Mouse (Mus musculus) 416B (cell line): ENCODE measurements at regions not wholly inside any gene's neighbourhood (a gene's known extent, or its start where the extent isn't known, plus 50 kb on each side); places are given as distances from the start of the nearest gene placed in this dataset.

Experiments used
- DNase-seq: peaks from one replicate; pipeline ENCODE4 v3.0.0; 2011; ENCODE audit warnings: low read depth

DNA sequence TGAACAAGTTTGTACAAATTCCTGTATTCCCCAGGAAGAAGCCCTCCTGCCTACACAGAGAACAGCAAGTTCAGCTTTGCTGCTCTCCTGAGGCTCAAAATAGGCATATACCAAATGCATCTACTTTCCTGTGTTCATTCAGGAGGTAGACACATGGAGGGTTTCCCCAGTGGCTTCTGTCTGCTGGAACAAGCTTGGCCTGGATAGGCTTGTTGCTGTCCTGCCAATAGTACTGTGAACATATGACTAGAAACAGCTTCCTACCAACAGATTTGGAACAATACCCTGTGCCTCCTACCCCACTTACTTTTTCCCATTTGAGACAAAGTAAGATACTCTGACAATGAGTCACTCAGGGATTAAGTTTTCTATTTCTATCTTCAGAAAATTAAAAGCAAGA, 93.8 kb upstream of the Wdpcp start:
- no peak for DNase-seq

DNA sequence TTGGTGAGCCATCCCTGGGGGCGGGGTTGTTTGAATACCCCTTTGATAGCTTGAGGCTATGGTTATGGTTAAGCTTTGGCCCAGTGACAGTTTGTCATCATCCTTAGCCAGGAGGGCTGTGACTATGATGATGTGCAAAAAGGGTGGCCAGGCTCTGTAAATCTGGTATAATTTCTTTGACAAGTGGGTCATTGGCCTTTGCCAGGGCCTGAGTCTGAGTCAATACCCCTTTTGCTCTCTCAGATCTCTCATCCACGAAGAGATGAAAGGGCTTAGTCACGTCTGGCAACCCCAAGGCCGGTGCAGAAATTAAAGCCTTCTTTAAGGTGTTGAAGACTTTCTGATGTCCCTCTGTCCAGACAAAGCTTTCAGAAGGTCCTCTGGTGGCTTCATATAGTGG, 99.7 kb upstream of the Ugp2 start:
- DNase-seq, result no peak

DNA sequence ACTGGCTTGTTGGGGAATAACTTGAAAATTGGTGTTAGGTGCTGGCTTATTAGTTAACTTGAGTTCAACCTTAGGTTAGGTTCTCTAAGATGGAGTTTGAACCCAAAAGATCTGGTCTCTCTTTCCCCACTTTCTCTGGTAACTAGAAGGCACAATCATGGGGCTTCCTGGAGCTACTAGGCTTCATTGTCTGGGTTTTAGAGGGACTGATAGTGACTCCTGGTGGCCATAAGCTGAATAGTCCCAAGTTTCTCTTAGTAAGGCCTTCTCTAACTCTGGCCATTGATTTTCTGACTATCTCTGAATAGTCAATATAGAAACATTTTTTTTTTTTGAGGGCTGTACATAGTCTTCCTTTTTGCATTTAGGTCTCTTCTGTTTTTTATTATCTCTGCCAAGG, 97.5 kb upstream of the Ugp2 start:
- peak; percentile 64 for DNase-seq

DNA sequence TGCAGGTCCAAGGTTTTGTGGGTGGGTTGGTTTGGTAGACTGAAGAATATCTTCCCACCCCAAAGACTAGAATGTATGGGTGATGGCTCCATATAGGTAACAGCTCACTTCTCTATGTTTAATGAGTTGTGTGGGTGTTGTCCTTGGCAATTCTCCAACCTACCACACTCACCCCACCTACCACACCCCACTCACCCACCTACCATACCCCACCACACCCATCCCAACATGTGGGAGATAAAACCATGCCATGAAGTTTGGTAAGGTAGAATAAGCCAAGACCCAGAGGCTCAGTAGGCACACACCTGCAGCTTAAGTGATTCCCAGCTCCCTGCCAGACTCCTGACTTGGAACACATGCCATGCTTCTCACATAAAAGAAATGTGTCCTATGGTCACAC, 89.0 kb upstream of the Ugp2 start:
- DNase-seq, result no peak

DNA sequence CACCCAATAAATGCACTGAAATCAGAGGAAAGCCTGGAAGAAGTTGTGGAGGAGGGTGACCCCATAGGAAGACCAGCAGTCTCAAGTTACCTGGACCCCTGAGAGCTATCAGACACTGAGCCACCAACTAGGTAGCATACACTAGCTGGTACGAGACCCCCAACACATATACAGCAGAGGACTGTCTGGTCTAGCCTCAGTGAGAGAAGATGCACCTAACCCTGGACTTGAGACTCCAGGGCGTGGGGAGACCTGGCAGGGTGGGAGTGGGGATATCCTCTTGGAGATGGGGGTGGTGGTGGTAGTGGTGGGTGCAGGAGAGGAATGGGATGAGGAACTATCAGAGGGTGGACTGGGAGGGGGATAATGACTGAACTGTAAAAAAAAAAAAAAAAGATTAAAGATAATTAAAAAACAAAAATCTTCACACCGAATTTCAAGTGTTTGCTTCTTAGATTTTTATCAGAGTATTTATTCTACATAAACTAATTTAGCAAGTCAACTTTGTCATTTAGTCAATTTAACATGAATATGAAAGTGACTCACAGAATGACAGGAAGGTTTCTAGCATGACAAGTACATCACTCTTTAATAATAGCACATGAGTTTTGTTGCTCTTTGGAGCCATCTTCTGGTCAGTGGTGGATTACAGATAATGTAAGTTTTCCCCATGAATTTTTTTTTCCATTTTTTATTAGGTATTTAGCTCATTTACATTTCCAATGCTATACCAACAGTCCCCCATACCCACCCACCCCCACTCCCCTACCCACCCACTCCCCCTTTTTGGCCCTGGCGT, 82.5 kb upstream of the Ugp2 start:
- peak; percentile 80 for DNase-seq

DNA sequence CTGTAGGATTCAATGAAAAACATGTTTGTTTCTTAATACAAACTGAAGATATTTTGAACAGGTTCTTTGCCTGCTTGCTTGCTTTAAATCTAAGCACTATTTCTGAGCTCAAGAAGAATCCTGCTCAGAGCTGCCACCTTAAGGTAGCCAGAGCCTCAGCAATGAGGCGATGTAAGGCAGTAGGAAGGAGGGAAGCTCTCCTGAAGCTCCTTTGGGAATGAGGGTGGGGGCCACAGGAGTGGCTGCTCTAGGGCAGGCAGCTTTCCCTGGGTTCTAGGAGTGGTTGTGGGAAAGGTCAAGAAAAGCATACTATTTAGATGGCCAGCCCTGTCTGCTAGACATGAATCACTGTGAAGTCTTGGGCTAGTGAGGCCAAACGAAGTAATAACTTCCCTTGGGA, 62.7 kb upstream of the Ugp2 start:
- peak; percentile 31 for DNase-seq

DNA sequence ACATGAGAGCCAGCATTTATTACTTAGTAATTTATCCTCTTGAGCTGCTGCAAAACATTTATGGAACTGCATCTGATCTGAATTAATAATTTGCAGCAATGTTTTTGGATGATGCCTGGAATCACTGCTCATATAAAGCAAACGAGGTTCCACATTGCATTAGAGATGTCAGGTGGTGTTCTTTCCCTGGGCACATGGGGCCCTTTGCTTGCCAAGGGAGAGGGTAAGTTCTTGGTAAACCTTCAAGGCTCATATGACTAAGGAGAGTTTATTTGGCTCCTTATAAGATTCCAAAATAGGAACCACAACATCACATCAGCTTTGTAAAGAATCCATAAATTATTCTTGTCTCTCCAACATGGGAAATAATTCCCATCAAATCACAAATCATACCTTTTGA, 59.0 kb upstream of the Ugp2 start:
- DNase-seq, result no peak

DNA sequence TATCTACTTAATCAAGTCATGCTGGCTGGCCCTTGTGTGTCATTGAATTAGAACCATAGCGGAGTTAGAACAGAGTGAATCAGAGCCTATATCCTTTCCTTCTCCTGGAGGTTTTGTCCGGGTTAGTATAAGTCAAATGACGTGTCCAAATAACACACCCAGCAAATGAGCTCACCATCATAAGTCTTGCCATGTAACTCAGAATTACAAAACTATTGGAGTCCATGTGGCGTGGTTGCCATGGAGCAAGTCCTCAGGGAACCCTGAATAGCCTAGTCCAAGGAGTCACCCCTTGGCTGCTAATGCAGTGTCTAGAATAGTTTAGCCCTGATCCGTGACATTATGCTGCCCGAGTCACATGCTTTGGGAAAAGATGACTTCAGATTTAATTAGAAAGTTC, 57.7 kb upstream of the Ugp2 start:
- DNase-seq, result no peak

DNA sequence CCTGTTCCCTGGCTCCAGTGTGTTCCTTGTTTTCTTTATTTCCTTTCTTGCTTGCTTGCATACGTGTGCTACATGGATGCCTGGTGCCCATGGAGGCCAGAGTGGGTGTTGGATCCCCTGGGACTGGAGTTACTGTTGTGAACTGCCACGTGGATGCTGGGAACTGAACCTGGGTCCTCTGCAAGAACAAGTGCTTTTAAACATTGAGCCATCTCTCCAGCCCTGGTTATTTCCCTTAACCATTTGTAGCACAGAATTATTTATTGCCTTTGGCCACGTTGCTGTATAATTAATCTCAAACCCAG, 57.0 kb upstream of the Ugp2 start:
- no peak for DNase-seq

DNA sequence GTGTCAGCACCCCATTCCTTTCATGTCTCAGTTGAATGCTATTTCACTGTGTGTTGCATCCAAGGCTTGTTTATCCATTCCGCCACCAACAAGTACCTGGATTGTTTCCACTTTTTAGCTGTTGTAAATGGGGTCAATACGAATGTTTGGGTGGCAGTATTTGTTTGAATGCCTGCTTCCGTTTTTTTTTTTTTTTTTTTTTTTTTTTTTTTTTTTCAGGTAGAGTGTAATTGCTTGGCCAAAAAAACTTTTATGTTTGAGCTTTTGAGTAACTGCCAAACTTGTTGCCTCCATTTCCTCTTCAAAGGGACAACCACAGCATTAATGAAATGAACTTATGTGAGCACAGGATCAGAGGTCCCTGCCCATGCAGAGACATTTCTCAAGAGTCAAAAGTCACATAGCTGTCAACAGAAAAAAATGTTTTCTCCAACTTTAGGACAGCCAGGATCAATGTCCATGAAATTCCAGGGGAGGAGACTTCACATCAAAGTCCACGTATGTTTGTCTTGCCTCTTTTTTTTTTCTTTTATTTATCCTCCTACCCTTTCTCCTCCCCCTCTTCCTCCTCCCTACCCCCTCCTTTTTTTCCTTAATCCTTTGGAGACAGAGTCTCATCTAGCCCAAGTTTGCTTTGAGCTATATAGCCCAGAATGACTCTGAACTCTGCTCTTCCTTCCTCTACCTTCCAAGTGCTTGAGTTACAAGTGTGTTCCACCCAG, 56.5 kb upstream of the Ugp2 start:
- no peak for DNase-seq

DNA sequence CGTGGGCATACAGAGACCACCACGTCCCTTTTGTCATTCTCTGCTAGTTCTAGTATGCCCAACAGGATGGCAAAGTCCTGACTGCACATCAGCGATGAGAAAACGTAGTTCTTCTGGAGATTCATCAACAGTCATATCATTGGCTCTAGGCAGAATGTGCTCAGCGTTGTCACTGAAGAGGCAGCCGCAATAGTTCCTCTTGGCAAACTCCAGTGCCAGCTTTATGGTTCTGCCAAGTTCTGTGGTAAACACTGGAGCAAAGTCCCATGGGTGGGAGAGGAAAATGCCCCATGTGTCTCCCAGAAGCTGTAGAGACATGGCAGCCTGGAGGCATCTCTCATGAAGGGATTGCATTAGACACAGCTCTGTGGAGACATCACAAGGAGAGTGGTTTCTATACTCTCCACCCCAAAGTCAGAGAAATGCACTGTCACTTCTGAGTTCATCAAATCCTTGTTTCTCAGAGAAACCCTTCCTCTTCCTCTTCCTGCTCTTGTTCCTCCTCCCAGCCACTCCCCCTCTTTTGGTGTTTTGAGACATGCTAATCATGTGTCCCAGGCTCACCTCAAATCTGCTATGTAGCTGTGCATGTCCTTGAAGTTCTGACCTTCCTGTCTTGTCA, 54.6 kb upstream of the Ugp2 start:
- DNase-seq, result peak; percentile 30

DNA sequence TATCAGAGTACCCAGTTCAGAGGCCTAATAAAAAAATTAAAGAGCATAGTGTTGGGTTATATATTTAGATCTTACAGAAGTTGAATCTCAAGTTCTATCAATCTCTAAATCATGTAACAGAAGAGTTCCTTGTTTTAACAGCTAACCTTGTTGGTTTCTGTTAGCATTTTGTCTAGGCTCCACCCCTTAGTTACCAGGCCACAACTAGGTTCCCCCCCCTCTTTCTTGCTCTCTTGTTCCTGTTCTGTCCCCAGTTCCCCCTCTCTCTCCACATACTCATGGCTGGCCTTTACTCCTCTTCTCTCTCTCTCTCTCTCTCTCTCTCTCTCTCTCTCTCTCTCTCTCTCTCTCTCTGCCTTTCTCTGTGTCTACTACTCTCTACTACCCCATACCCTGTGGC, 53.3 kb upstream of the Ugp2 start:
- peak; percentile 37 for DNase-seq

DNA sequence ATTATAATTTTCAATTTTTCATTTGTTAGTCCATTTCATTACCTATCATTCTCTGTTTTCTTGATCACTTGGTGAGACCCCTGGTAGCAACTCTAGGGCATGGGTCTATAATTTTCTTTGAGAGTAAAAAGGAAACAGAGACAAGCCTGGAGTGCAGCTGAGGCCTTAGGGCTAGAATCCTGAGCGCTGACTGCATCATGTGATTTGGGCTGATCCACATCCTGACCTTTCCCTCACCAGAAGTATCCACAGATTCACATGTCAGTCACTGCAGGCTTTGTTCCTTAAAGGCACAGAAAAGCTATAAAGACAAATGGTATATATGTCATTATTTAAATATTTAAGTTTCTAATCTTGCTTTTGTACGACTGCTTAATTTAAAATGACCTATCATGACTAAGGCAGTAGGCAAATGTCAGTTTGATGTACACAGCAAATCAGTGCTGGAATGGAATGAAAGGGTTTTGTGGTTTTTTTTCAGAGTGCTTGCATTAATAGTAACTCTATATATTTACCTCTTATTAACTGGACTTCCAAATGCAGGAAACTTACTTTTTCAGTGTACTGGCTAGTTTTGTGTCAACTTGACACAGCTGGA, 51.4 kb upstream of the Ugp2 start:
- no peak for DNase-seq
